Mouse (Mus musculus) liver, embryonic 16.5 days (tissue): ENCODE data around the gene Ppp6r1. TPM values are rescaled to one million over a fixed set of nuclear protein-coding genes. Genes with fewer than 3 reads are reported as not detected.
A peak's percentile ranks its signal among the peaks of the same experiment; 100 is the strongest.

Source experiments
- ATAC-seq: fragments of 200-750 bp; cut with Nextera tagmentation; 2 replicates; pipeline ENCODE4 v1.8.0; 2017; ENCODE audit warnings: low read depth, mild to moderate bottlenecking, moderate number of reproducible peaks, moderate library complexity
- H3K27ac ChIP-seq: fragments of 300-500 bp; sonication (generic); 2 replicates; pipeline ENCODE4 v1.5.1; 2014; ENCODE audit warnings: mild to moderate bottlenecking, low read length
- H3K27me3 ChIP-seq: fragments of 300-500 bp; sonication (generic); 2 replicates; pipeline ENCODE4 v1.6.1; 2014; ENCODE audit warnings: low read depth, low read length, mixed read lengths; ENCODE audit not compliant: control insufficient read depth, insufficient read depth
- H3K36me3 ChIP-seq: fragments of 300-500 bp; sonication (generic); 2 replicates; pipeline ENCODE4 v1.6.1; 2014; ENCODE audit warnings: mild to moderate bottlenecking; ENCODE audit not compliant: control insufficient read depth, insufficient read depth
- H3K4me1 ChIP-seq: fragments of 300-500 bp; sonication (generic); 2 replicates; pipeline ENCODE4 v1.6.1; 2014; ENCODE audit warnings: low read depth, low read length, mixed read lengths; ENCODE audit not compliant: control insufficient read depth
- H3K4me2 ChIP-seq: fragments of 300-500 bp; sonication (generic); 2 replicates; pipeline ENCODE4 v1.6.1; 2014; ENCODE audit warnings: low read depth, low read length, mixed read lengths
- H3K4me3 ChIP-seq: fragments of 300-500 bp; sonication (generic); 2 replicates; pipeline ENCODE4 v1.5.1; 2014; ENCODE audit warnings: low read depth, mild to moderate bottlenecking, low read length
- H3K9ac ChIP-seq: fragments of 300-500 bp; sonication (generic); 2 replicates; pipeline ENCODE4 v1.6.1; 2014; ENCODE audit warnings: low read depth, low read length
- H3K9me3 ChIP-seq: fragments of 300-500 bp; sonication (generic); replicated peaks from 2 replicates; pipeline ENCODE4 v1.6.1; 2016; ENCODE audit warnings: low read length; ENCODE audit not compliant: control insufficient read depth
- WGBS: fragments of 180-500 bp; shearing (Covaris S2); extraction: QIAGEN DNeasy Blood & Tissue Kit; methylation state at CpG from one replicate; pipeline ENCODE4 v1.1.7; 2014; ENCODE audit not compliant: insufficient replicate concordance; 5-methylcytosine and 5-hydroxymethylcytosine counted together
- polyA plus RNA-seq: library from polyadenylated mRNA; unstranded; fragments of >200 nt; fragmentation: Nextera tagmentation; extraction: Ambion mirVana; gene quantifications from 2 replicates; pipeline ENCODE4 v1.2.1, GENCODE M21; 2015

Ppp6r1 gene
- polyA plus RNA-seq, 1 experiment from 2014 or later = 3.4 TPM

DNA sequence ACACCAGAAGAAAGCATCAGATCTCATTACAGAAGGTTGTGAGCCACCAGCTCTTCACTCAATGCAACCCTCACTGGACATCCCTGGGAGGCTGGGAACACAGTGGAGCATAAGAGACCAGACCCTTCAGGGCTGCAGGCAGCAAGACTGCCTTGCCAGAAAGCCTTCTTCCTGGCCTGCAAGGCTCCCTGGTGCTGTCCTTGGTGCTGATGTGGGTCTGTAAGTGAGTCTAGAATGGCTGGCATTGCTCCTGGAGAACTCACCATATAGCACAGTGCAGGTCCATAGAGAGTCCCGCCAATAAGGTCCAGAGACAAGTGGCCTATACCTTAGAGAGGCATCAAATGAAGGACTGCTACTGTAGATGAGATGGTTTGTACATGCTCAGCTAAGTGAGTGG, 38.8 kb downstream of the Ppp6r1 start:
- Histone ChIP-seq H3K36me3 (no peaks in the 10 kb centered on the region), H3K27ac (no peak overlapping the region), H3K4me2 (no peak overlapping the region), H3K4me1 (peaks cover 9% of the 10 kb centered on the region), H3K4me3 (no peak overlapping the region), H3K9ac (no peak overlapping the region), H3K27me3 (no peaks in the 10 kb centered on the region), H3K9me3 (no peaks in the 10 kb centered on the region; the same call in 1 of the 2 replicates)
- ATAC-seq = peak; percentile 25; the same call in 1 of the 2 replicates
- 12% methylated on average over 1 of the region's 1 CpGs for WGBS

DNA sequence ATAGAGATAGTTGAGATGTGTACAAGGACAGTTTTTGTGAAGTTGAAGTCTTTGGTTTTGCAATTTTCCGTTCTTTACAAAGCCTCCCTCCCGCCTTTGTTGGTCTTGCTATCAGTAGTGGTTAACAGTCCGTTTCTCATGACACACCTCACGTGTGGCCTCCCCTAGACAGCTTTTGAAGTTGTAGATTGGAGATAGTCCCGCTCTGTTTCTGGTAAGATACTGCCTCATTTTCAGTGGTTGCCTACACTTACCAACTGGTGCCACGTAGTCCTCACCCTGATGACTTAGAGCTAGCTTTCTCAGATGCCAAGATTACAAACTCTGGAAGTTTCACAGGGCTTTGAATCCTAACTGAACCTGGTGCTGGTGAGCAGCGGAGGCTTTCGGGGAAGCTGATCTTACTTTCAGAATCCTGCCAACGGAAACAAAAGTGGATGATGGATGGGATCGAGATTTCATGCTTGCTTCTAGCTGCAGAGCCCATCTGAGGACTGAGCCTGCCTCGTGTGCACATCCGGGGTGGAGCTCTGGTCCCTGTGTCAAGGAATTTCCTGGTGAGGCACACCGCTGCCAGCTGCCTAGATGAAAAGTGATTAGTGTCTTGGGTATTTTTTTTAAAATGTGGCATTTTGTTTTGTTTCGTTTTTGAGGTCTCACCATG, 44.9 kb downstream of the Ppp6r1 start:
- Histone ChIP-seq H3K9ac (peak overlapping the region; percentile 19; the same call in 1 of the 2 replicates), H3K36me3 (no peaks in the 10 kb centered on the region), H3K9me3 (no peaks in the 10 kb centered on the region; the same call in 1 of the 2 replicates), H3K27me3 (no peaks in the 10 kb centered on the region), H3K4me1 (peaks cover 10% of the 10 kb centered on the region), H3K4me2 (peak overlapping the region; percentile 52), H3K27ac (peak overlapping the region; percentile 68), H3K4me3 (peak overlapping the region; percentile 36)
- WGBS = 26% methylated on average over 14 of the region's 14 CpGs
- ATAC-seq = peak; percentile 89

DNA sequence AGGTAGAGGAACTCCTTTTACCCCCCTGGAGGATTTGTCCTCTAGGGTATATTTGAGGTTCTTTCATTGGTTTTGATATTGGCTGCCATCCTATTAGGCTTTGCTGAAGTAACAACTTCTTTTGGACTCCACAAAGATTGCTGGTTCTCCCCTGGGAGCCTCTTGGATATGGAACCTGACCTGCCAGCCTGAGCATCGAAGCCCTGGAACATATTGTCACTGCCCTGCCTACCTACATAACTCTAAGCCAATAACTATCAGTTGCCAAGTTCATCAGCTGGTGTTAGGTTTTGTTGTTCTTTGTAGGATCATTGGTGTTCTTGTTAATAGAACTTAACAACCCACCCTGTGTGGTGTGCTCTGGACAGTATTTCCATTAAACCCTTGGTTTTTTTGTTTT, 45.9 kb downstream of the Ppp6r1 start:
- peaks cover 10% of the 10 kb centered on the region for H3K4me1 ChIP-seq
- 68% methylated on average over 1 of the region's 1 CpGs for WGBS
- no peak overlapping the region for H3K4me3 ChIP-seq
- H3K9me3 ChIP-seq = no peaks in the 10 kb centered on the region; the same call in 1 of the 2 replicates
- no peak overlapping the region for H3K9ac ChIP-seq
- H3K27ac ChIP-seq = no peak overlapping the region
- ATAC-seq = no peak
- H3K4me2 ChIP-seq = no peak overlapping the region
- no peaks in the 10 kb centered on the region for H3K36me3 ChIP-seq
- H3K27me3 ChIP-seq = no peaks in the 10 kb centered on the region

DNA sequence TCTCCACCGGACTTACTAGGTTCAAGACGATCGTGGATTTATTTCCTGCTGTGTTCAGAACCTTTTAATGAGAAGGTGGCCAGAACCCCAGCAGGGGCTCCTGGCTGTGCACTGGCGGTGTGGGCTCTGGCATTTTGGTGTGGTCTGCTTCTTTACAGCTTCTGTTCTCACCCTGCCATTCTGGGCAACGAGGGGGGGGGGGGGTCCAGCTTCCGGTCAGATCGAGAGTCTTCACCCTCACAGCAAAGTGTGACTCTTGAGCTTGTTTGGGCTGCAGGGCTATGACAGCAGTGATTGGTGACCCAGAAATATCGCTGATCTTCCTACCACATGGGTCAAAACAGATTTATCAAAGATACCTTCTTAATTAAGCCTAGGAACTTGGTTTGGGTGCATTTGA, 46.4 kb downstream of the Ppp6r1 start:
- Histone ChIP-seq H3K27ac (no peak overlapping the region), H3K4me2 (no peak overlapping the region), H3K9ac (no peak overlapping the region), H3K4me1 (peaks cover 10% of the 10 kb centered on the region), H3K27me3 (no peaks in the 10 kb centered on the region), H3K36me3 (no peaks in the 10 kb centered on the region), H3K9me3 (no peaks in the 10 kb centered on the region), H3K4me3 (no peak overlapping the region)
- 58% methylated on average over 8 of the region's 8 CpGs for WGBS
- ATAC-seq = no peak

DNA sequence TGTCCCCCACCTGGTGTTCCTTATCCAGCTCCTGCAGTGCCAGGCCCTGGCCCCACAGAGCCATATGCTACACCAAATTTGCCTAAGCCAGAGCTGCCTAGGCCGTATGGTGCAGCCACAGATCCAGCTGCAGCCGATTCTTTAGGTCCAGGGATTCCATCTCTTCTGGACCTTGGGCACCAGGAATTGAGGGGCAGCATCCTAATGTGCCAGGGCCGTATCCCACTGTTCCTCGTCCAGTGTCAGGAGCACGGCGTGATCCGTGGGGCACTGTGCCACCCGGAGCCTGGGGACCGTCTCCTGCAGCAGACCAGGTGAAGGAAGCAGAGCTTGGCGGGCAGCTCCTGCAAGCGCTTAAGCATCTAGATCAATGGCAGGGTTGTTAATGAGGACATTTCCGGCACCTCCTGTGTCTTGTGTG, 46.9 kb downstream of the Ppp6r1 start:
- Histone ChIP-seq H3K4me2 (no peak overlapping the region), H3K9me3 (no peaks in the 10 kb centered on the region), H3K4me3 (no peak overlapping the region), H3K27me3 (no peaks in the 10 kb centered on the region), H3K4me1 (peaks cover 10% of the 10 kb centered on the region), H3K36me3 (no peaks in the 10 kb centered on the region), H3K27ac (no peak overlapping the region), H3K9ac (no peak overlapping the region)
- WGBS = 70% methylated on average over 12 of the region's 12 CpGs
- ATAC-seq = no peak

DNA sequence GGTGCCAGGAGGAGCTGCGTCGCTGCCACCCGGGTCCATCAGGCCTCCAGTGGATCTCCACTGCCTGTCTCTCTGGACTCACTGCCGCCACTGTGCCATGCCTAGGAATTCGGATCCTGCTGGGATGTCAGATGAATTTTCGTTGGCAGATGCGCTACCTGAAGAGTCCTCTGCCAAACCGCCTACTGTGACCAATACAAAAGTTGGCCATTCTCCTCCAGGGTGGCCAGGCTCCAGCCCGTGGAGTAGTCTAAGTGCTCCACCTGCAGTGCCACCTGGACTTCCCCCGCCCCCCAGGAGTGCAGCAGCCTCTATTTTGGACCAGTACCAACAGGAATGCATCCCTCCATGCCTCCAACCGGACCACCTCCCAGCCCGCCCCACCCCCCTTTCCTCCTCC, 47.3 kb downstream of the Ppp6r1 start:
- Histone ChIP-seq H3K9me3 (no peaks in the 10 kb centered on the region), H3K4me1 (peaks cover 10% of the 10 kb centered on the region), H3K27ac (no peak overlapping the region), H3K9ac (no peak overlapping the region), H3K27me3 (no peaks in the 10 kb centered on the region), H3K36me3 (no peaks in the 10 kb centered on the region), H3K4me2 (no peak overlapping the region), H3K4me3 (no peak overlapping the region)
- WGBS = 69% methylated on average over 12 of the region's 12 CpGs
- ATAC-seq = no peak

DNA sequence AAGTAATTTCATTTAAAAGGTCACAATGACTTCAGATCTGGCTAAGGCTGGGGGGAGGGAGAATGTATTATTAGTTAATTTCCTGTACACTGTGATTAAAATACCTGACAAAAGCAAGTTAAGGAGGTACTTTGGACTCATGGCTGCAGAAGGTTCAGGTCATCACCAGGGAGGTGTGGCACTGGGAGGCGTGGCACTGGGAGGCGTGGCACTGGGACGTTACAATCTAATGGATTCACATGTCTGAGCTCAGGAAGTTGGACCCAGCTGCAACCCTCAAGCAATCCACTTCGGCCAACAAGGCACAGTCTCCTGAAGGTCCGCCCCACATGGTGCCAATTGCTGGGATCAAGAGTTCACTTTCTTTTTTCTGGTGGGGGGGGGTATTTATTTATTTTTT, 50.8 kb downstream of the Ppp6r1 start:
- Histone ChIP-seq H3K9me3 (no peaks in the 10 kb centered on the region), H3K4me3 (no peak overlapping the region), H3K9ac (no peak overlapping the region), H3K4me2 (no peak overlapping the region), H3K36me3 (no peaks in the 10 kb centered on the region), H3K27me3 (no peaks in the 10 kb centered on the region), H3K4me1 (no peaks in the 10 kb centered on the region), H3K27ac (no peak overlapping the region)
- 26% methylated on average over 5 of the region's 5 CpGs for WGBS
- 0 out of 2 replicates have a peak, but pooled peaks have one; percentile 48 for ATAC-seq

DNA sequence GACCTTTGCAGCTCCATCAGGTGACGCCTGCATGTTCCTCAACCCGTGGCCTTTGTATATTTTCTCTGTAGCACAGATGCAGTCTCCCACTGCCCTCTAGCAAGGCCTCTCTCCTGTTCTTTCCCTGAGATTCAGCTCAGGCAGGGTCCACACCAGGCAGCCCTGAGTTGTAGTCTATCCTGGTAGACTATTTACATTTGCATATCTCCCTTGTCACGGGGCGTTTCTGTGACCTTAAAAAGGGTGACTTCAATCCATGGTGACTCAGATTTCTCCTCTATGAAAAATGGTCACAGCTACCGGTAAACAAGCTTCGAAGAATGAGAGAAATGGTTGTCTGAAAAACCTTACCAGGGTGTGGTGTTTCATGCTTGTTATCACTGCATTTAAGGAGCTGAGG, 54.9 kb downstream of the Ppp6r1 start, which contains the start of gene Ptprh:
Gene Ptprh (minus strand): TSS at position 169 of the 400 bp plus-strand sequence.
- Histone ChIP-seq H3K9ac (no peak within 1 kb of the TSS), H3K27ac (no peak within 1 kb of the TSS), H3K27me3 (no peaks in the 10 kb centered on the region), H3K4me2 (no peak within 1 kb of the TSS), H3K4me3 (no peak within 1 kb of the TSS), H3K9me3 (no peaks in the 10 kb centered on the region), H3K4me1 (no peaks in the 10 kb centered on the region), H3K36me3 (no peaks in the 10 kb centered on the region)
- ATAC-seq = no peak
- WGBS = 46% methylated on average over 6 of the region's 6 CpGs

DNA sequence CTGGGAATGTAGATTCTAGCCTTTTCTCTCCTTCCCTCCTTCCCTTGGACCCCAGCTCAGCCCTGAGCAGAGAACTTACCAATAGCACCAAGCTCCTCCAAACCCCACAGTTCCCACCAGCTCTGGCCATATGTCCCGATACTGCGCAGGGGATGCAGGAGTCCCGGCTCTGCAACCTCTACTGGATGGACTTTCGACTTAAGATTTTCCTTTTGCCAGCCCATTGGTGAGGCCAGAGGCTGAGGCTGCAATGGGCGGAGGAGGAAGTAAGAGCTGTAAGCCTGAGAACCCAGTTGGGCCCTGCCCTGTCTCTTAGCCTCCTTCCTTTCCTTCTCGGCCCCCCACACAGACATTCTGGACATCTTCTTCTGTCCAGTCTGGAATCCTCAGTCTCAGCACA, 55.9 kb downstream of the Ppp6r1 start:
- Histone ChIP-seq H3K4me1 (no peaks in the 10 kb centered on the region), H3K4me2 (no peak overlapping the region), H3K36me3 (no peaks in the 10 kb centered on the region), H3K27me3 (no peaks in the 10 kb centered on the region), H3K27ac (no peak overlapping the region), H3K9me3 (no peaks in the 10 kb centered on the region), H3K4me3 (no peak overlapping the region), H3K9ac (no peak overlapping the region)
- ATAC-seq = no peak
- WGBS = 57% methylated on average over 6 of the region's 6 CpGs
